Mouse (Mus musculus): ENCODE results near the gene Poln. TPM values are rescaled to one million over a fixed set of nuclear protein-coding genes. Genes with fewer than 3 reads are reported as not detected.

The Poln gene
- polyA plus RNA-seq, 1 experiment from 2014 or later = 0.07 TPM

DNA sequence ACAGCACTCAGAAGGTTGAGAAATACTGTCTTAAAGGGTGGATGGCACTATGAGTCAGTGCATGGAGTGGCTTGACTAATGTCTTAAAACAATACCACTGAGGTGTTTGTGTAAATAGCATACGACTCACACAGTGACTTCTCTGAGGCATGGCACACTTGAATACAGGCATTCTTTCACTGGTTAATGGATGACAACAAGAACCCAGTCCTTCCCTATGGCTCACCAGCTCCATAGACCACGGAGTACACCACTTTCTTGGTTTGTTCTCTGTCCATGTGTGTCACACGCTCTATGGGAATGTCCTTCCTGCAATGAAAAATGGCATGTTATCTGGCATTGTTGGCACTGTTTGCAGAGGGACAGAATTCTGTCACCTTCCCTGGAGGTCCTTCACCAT lies 136.7 kb downstream of the Poln start:
- Histone ChIP-seq H3K9me3 (ENCODE audit: control insufficient read depth, low read length) (no peaks in the 10 kb centered on the region), H3K27ac (replicated peaks) (no peak overlapping the region), H3K4me1 (replicated peaks; ENCODE audit: control insufficient read depth, insufficient read depth) (no peaks in the 10 kb centered on the region), H3K36me3 (ENCODE audit: control insufficient read depth, insufficient read depth, low read length) (no peaks in the 10 kb centered on the region), H3K4me2 (replicated peaks; ENCODE audit: low read depth) (no peak overlapping the region), H3K27me3 (ENCODE audit: control insufficient read depth, insufficient read depth, low read length) (no peaks in the 10 kb centered on the region), H3K4me3 (ENCODE audit: low read depth, low read length) (no peak overlapping the region), H3K9ac (ENCODE audit: low read length) (no peak overlapping the region)
- WGBS = 48% methylated on average over 3 of the region's 3 CpGs
- no peak for TF ChIP-seq EP300 (optimal IDR thresholded peaks at IDR 0.05)
- TF ChIP-seq CTCF (IDR thresholded peaks at IDR 0.05; ENCODE audit: low read depth) = no peak
- DNase-seq (ENCODE audit: low spot score) (no peak), ATAC-seq (ENCODE audit: low FRiP score, low TSS enrichment) (no peak)

DNA sequence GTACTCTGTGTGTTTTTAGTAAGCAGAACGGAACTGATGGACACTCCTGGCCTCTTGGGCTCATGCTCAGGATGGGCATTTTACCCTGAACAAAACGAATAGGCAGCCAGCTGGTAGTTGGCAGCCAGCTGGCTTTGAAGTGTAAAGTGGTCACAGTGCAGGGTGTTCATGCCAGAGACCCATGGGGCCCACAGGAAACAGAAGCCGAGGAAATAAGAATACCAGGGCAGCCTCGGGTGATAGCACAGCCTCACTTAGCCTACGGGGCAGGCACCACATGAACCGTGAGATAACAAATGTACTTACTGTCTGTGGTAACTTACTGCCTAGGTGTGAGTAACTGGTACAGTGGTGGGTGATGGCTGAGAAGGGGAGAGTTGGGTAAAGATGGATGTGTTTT lies 138.2 kb downstream of the Poln start:
- 66% methylated on average over 6 of the region's 6 CpGs for WGBS
- DNase-seq (ENCODE audit: low spot score) (no peak), ATAC-seq (ENCODE audit: low FRiP score, low TSS enrichment) (no peak)
- Histone ChIP-seq H3K9me3 (ENCODE audit: control insufficient read depth, low read length) (no peaks in the 10 kb centered on the region), H3K4me3 (ENCODE audit: low read depth, low read length) (no peak overlapping the region), H3K27ac (replicated peaks) (no peak overlapping the region), H3K4me1 (replicated peaks; ENCODE audit: control insufficient read depth, insufficient read depth) (no peaks in the 10 kb centered on the region), H3K36me3 (ENCODE audit: control insufficient read depth, insufficient read depth, low read length) (no peaks in the 10 kb centered on the region), H3K27me3 (ENCODE audit: control insufficient read depth, insufficient read depth, low read length) (no peaks in the 10 kb centered on the region), H3K4me2 (replicated peaks; ENCODE audit: low read depth) (no peak overlapping the region), H3K9ac (ENCODE audit: low read length) (no peak overlapping the region)
- TF ChIP-seq CTCF (IDR thresholded peaks at IDR 0.05; ENCODE audit: low read depth) = no peak
- no peak for TF ChIP-seq EP300 (optimal IDR thresholded peaks at IDR 0.05)

DNA sequence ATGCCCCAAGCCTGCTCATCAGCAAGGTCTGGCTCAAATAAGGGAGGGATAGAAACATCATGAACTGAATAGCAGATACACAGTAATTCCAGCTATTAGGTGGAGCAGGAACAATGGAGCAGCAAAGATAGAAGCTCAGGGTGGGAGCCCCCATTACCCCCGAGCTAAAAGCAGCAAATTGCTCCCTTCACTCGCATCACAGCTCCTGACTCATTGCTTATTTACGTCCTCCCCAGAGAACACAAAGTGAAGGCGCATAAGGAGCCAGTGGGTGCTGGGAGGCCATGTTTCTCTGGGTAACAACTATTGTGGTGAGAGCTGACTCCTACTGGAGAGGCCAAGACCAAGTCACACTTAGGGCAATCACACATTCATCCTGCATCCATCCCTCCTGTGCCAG lies 139.1 kb downstream of the Poln start:
- Histone ChIP-seq H3K4me3 (ENCODE audit: low read depth, low read length) (no peak overlapping the region), H3K9me3 (ENCODE audit: control insufficient read depth, low read length) (no peaks in the 10 kb centered on the region), H3K27me3 (ENCODE audit: control insufficient read depth, insufficient read depth, low read length) (no peaks in the 10 kb centered on the region), H3K36me3 (ENCODE audit: control insufficient read depth, insufficient read depth, low read length) (no peaks in the 10 kb centered on the region), H3K27ac (replicated peaks) (no peak overlapping the region), H3K4me1 (replicated peaks; ENCODE audit: control insufficient read depth, insufficient read depth) (no peaks in the 10 kb centered on the region), H3K4me2 (replicated peaks; ENCODE audit: low read depth) (no peak overlapping the region), H3K9ac (ENCODE audit: low read length) (no peak overlapping the region)
- 67% methylated on average over 4 of the region's 4 CpGs for WGBS
- ATAC-seq (ENCODE audit: low FRiP score, low TSS enrichment) = no peak
- TF ChIP-seq CTCF (IDR thresholded peaks at IDR 0.05; ENCODE audit: low read depth) (no peak), EP300 (optimal IDR thresholded peaks at IDR 0.05) (no peak)
- no peak for DNase-seq (ENCODE audit: low spot score)

DNA sequence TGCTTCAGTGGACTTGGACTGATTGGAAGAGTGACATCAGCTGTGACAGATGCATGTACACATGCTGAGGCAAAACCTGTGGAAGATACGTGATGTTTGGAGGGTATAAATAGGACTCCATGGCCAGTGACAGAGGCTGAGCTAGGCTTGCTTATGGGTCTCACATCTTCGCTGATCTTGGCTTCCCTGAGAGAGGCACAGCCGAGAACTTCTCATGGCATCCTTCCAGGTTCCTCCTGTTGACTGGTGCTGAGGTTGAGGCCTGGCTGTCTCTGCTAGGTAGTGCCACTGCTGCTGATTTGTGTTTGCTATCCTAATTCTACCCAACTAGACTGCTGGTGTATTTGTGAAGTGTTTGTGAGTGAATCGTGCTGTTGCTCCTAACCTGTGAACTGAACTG lies 150.3 kb downstream of the Poln start:
- Histone ChIP-seq H3K4me3 (ENCODE audit: low read depth, low read length) (no peak overlapping the region), H3K27ac (replicated peaks) (no peak overlapping the region), H3K27me3 (ENCODE audit: control insufficient read depth, insufficient read depth, low read length) (no peaks in the 10 kb centered on the region), H3K9me3 (ENCODE audit: control insufficient read depth, low read length) (no peaks in the 10 kb centered on the region), H3K4me1 (replicated peaks; ENCODE audit: control insufficient read depth, insufficient read depth) (no peaks in the 10 kb centered on the region), H3K36me3 (ENCODE audit: control insufficient read depth, insufficient read depth, low read length) (no peaks in the 10 kb centered on the region), H3K9ac (ENCODE audit: low read length) (no peak overlapping the region), H3K4me2 (replicated peaks; ENCODE audit: low read depth) (no peak overlapping the region)
- no peak for DNase-seq (ENCODE audit: low spot score)
- WGBS = 75% methylated on average over 4 of the region's 4 CpGs
- TF ChIP-seq CTCF (IDR thresholded peaks at IDR 0.05; ENCODE audit: low read depth) = no peak
- no peak for TF ChIP-seq EP300 (optimal IDR thresholded peaks at IDR 0.05)
- ATAC-seq (ENCODE audit: low FRiP score, low TSS enrichment) = no peak

DNA sequence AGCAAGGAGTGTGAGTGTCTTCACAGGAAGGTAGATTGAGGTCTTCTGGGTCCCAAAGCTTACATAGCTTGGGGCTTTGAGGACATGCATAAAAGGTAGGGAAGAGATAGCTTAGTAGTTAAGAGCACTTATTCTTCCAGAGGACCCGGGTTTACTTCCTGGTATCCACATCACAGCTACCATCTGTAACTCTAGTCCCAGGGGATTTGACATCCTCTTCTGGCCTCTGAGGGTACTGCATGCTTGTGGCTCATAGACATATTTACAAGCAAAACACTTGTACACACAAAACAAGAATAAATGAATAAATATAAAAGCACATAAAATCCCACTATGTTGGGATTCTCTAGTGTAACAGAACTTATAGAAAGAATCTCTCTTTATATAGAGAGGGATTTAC lies 154.6 kb downstream of the Poln start:
- Histone ChIP-seq H3K4me3 (ENCODE audit: low read depth, low read length) (no peak overlapping the region), H3K9ac (ENCODE audit: low read length) (no peak overlapping the region), H3K27ac (replicated peaks) (no peak overlapping the region), H3K4me2 (replicated peaks; ENCODE audit: low read depth) (no peak overlapping the region), H3K36me3 (ENCODE audit: control insufficient read depth, insufficient read depth, low read length) (no peaks in the 10 kb centered on the region), H3K27me3 (ENCODE audit: control insufficient read depth, insufficient read depth, low read length) (no peaks in the 10 kb centered on the region; the same call in 1 of the 2 replicates), H3K9me3 (ENCODE audit: control insufficient read depth, low read length) (no peaks in the 10 kb centered on the region), H3K4me1 (replicated peaks; ENCODE audit: control insufficient read depth, insufficient read depth) (no peaks in the 10 kb centered on the region)
- TF ChIP-seq EP300 (optimal IDR thresholded peaks at IDR 0.05) (no peak), CTCF (IDR thresholded peaks at IDR 0.05; ENCODE audit: low read depth) (peak; percentile 45)
- DNase-seq (ENCODE audit: low spot score) (no peak), ATAC-seq (ENCODE audit: low FRiP score, low TSS enrichment) (no peak)
- 72% methylated on average over 1 of the region's 1 CpGs for WGBS

DNA sequence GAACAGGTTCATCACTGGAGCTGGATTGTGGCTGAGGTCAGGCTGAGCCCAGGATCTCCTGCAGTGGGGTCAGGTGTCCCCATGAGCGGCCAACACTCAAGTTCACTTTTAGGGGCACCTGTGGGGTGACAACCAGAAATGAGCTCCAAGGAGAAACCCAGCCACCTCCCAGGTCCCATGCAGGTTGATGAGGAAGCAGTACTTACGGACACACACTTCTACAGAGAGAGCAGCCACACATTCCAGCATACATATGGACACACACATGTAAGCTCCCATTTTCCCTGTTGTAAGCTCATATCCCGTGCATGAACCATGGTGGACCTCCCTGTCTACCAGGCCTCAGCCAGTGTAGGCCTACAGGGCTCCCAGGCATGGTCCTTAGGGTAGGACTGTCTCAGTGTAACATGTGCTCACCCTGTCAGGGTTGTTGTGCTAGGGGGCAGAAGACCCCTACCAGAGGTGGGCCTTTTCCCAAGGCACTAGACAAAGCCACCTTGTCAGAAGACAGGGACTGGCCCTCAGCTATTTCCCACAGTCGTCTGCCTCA lies 161.8 kb downstream of the Poln start:
- TF ChIP-seq CTCF (IDR thresholded peaks at IDR 0.05; ENCODE audit: low read depth) (no peak), EP300 (optimal IDR thresholded peaks at IDR 0.05) (no peak)
- no peak overlapping the region for H3K4me3 ChIP-seq (ENCODE audit: low read depth, low read length)
- ATAC-seq (ENCODE audit: low FRiP score, low TSS enrichment) = no peak
- no peaks in the 10 kb centered on the region; the same call in 1 of the 2 replicates for H3K27me3 ChIP-seq (ENCODE audit: control insufficient read depth, insufficient read depth, low read length)
- no peak overlapping the region for H3K4me2 ChIP-seq (replicated peaks; ENCODE audit: low read depth)
- DNase-seq (ENCODE audit: low spot score) = no peak
- WGBS = 81% methylated on average over 4 of the region's 4 CpGs
- no peak overlapping the region for H3K9ac ChIP-seq (ENCODE audit: low read length)
- no peaks in the 10 kb centered on the region for H3K4me1 ChIP-seq (replicated peaks; ENCODE audit: control insufficient read depth, insufficient read depth)
- no peaks in the 10 kb centered on the region for H3K36me3 ChIP-seq (ENCODE audit: control insufficient read depth, insufficient read depth, low read length)
- no peak overlapping the region for H3K27ac ChIP-seq (replicated peaks)
- no peaks in the 10 kb centered on the region for H3K9me3 ChIP-seq (ENCODE audit: control insufficient read depth, low read length)

All from stomach, postnatal 0 days (tissue).